19 mouse cellular contexts compared by ENCODE assay signal in the genomic region with DNA sequence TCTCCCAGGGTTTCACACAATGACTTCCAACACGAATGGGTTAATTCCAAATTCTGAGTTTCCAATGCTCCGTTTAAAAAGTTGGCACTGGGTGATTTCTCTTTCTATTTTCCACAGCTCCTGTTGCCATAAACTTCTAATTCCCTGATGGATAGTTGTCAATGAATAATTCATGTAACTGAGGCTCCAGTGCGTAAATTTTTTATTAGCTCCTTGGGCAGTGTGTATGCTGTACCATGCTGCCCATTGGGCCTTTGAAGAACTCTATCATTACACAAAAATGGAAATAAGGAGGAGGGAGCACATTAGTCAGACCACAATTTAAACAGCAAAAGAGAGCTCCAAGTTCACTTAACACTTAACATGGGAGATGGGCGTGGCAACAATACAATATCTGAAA.
"Had no signal": no experiment of that assay in that cellular context is flagged by ENCODE, and none has a peak within 500 bp of the region (broad histone marks: within the 10 kb centered on the region; RNA-seq: fewer than 3 reads in every experiment).

No protein-coding gene starts in this region.

- H3K4me2 ChIP-seq: liver, embryonic 13.5 days; neural tube, embryonic 13.5 days had no signal

- H3K36me3 ChIP-seq: liver, embryonic 13.5 days; neural tube, embryonic 13.5 days had no signal

- H3K4me3 ChIP-seq: layer of hippocampus, adult 2 months; left cerebral cortex, adult 2 months; liver, embryonic 13.5 days; myocyte; neural tube, embryonic 13.5 days had no signal

- H3K27ac ChIP-seq: kidney, postnatal 0 days; layer of hippocampus, adult 2 months; left cerebral cortex, adult 2 months; liver, embryonic 13.5 days; neural tube, embryonic 13.5 days; stomach, postnatal 0 days had no signal

- ATAC-seq: intestine, postnatal 0 days had no signal

- H3K9ac ChIP-seq: liver, embryonic 13.5 days; neural tube, embryonic 13.5 days had no signal

- H3K4me1 ChIP-seq: liver, embryonic 13.5 days had no signal

- H3K9me3 ChIP-seq: liver, embryonic 13.5 days; neural tube, embryonic 13.5 days had no signal

- DNase-seq: kidney, adult 2 months; kidney, postnatal 25 days; layer of hippocampus, adult 9-11 months; layer of hippocampus, postnatal 36 days; liver, embryonic 13.5 days; lung, adult 2 months; lung, postnatal 14 days; lung, postnatal 4 days; right cerebral cortex, postnatal 4 days; thymus, adult 2 months; thymus, postnatal 14 days; thymus, postnatal 4 days had no signal

- H3K27me3 ChIP-seq: liver, embryonic 13.5 days; neural tube, embryonic 13.5 days had no signal
